Mouse (Mus musculus): ENCODE data around the gene Rad51ap1. TPM values are rescaled to one million over a fixed set of nuclear protein-coding genes. Genes with fewer than 3 reads are reported as not detected.

Rad51ap1 gene
- total and polyA plus RNA-seq, 3 experiments = 30.0 to 84.1 (median 79.1) TPM

DNA sequence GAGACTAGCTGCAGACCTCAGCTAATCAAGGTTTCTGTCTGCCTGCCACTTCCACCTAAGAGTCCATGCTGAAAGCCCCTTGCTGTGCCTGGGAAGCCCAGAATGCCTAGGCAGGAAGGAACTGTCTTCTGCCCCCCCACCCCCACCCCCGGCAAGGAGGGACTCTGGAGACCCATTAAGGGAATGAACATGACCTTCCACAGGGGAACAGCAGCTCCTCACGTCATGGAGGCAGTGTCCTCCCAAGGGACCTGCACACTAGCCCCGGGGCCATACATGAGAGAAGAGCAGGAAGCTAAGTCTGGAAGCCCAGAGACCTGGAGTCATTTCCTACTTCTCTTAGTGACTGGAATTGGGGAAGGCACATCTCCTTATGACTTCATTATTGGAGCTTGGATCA, 31.5 kb downstream of the Rad51ap1 start:
- Histone ChIP-seq H3K4me2 (ENCODE audit: insufficient read depth, low read depth, poor library complexity, severe bottlenecking) (peak overlapping the region; percentile 80), H3K27me3 (replicated peaks) (no peaks in the 10 kb centered on the region), H3K4me3 (replicated peaks in 1 of 3; ENCODE audit: low read depth in 2 of 3, low read length in 2 of 3, poor library complexity in 1 of 3) (peak overlapping the region; percentile 30 to 74 (median 59)), H3K9me3 (replicated peaks; ENCODE audit: low read length) (no peaks in the 10 kb centered on the region), H3K27ac (ENCODE audit: insufficient read depth, low read depth) (peak overlapping the region; percentile 53), H3K36me3 (replicated peaks in 1 of 2; ENCODE audit: control insufficient read depth in 1 of 2, insufficient read depth in 1 of 2, low read length in 1 of 2) (no peaks in the 10 kb centered on the region), H3K4me1 (ENCODE audit: control insufficient read depth in 1 of 2, insufficient read depth in 2 of 2) (peaks cover 12 to 34% of the 10 kb centered on the region in 2 experiments; a peak in 3 of 4 replicates), H3K9ac (ENCODE audit: insufficient read depth, low read depth) (no peak overlapping the region; the same call in 1 of the 2 replicates), H3K79me2 (replicated peaks; ENCODE audit: control insufficient read depth, extremely low read depth, insufficient read depth, poor library complexity, severe bottlenecking) (0 out of 2 replicates have a peak, but pooled peaks cover 4% of the 10 kb centered on the region)
- DNase-seq (ENCODE audit: extremely low read depth) = peak; percentile 56
- in situ Hi-C loops (cut with MboI; ENCODE audit: low pct_ligation_motif_present, low pct_unique_long_range_greater_than_20kb, low sequenced_read_pairs) = no loop called here
- dilution Hi-C loops (cut with MboI; ENCODE audit: extremely low pct_ligation_motif_present, extremely low pct_unique_long_range_greater_than_20kb, low sequenced_read_pairs) = no loop called here
- no peak for TF ChIP-seq USF1 (IDR thresholded peaks at IDR 0.05; ENCODE audit: low read depth, low read length)
- TF ChIP-seq IRF4 (IDR thresholded peaks at IDR 0.05; ENCODE audit: low read depth, low read length) = no peak
- TF ChIP-seq NRF1 (IDR thresholded peaks at IDR 0.05; ENCODE audit: low read depth, low read length) = no peak
- no peak for TF ChIP-seq JUND (conservative IDR thresholded peaks at IDR 0.05; ENCODE audit: low read depth, low read length)
- no peak for TF ChIP-seq CHD2 (IDR thresholded peaks at IDR 0.05; ENCODE audit: low read length)
- no peak for TF ChIP-seq E2F4 (IDR thresholded peaks at IDR 0.05; ENCODE audit: insufficient replicate concordance, low read depth, low read length)
- no peak for TF ChIP-seq PAX5 (IDR thresholded peaks at IDR 0.05; ENCODE audit: low read length)
- no peak for TF ChIP-seq RAD21 (IDR thresholded peaks at IDR 0.05; ENCODE audit: low read depth, low read length)
- TF ChIP-seq ZNF384 (IDR thresholded peaks at IDR 0.05; ENCODE audit: low read depth, low read length) = no peak
- no peak for TF ChIP-seq ETS1 (conservative IDR thresholded peaks at IDR 0.05; ENCODE audit: low read depth, low read length)
- no peak; the same call in 1 of the 2 replicates for TF ChIP-seq SIN3A (IDR thresholded peaks at IDR 0.05; ENCODE audit: low read length)
- no peak for TF ChIP-seq NELFE (IDR thresholded peaks at IDR 0.05; ENCODE audit: low read depth, low read length)
- no peak for TF ChIP-seq EP300 (IDR thresholded peaks at IDR 0.05; ENCODE audit: low read length)
- no peak for TF ChIP-seq MAFK (IDR thresholded peaks at IDR 0.05; ENCODE audit: insufficient replicate concordance, low read length)
- no peak for TF ChIP-seq MAX (IDR thresholded peaks at IDR 0.05; ENCODE audit: low read length)
- no peak for TF ChIP-seq UBTF (IDR thresholded peaks at IDR 0.05; ENCODE audit: low read depth, low read length)
- no peak for TF ChIP-seq RCOR1 (conservative IDR thresholded peaks at IDR 0.05; ENCODE audit: low read depth, low read length)
- TF ChIP-seq ZKSCAN1 (IDR thresholded peaks at IDR 0.05; ENCODE audit: borderline replicate concordance, low read depth, low read length) = no peak
- TF ChIP-seq MXI1 (IDR thresholded peaks at IDR 0.05; ENCODE audit: low read depth, low read length) = no peak
- TF ChIP-seq GABPA (IDR thresholded peaks at IDR 0.05; ENCODE audit: insufficient replicate concordance, low read depth, low read length) = no peak

DNA sequence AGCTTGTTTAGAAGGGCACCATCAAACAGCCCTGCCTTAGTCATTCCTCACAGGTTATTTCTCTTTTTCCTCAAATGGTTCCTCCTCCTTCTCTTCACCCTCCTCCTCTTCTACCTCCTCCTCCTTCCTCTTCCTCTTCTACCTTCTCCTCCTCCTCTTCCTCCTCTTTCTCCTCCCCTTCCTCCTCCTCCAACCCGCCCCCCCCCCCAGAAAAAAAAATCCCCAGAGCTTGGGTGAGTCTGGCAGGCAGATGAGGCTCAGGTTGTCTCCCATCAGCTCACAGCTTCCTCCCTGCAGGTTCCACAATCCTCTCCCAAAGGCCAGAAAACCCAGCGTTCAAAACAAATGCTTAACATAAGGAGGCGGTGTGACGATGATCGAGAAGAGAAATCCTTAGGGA, 32.0 kb downstream of the Rad51ap1 start:
- H3K27ac ChIP-seq (ENCODE audit: insufficient read depth, low read depth) = peak overlapping the region; percentile 72
- H3K27me3 ChIP-seq (replicated peaks) = no peaks in the 10 kb centered on the region
- H3K9me3 ChIP-seq (replicated peaks; ENCODE audit: low read length) = no peaks in the 10 kb centered on the region
- peak overlapping the region; percentile 59 to 81 (median 74) for H3K4me3 ChIP-seq (replicated peaks in 1 of 3; ENCODE audit: low read depth in 2 of 3, low read length in 2 of 3, poor library complexity in 1 of 3)
- H3K4me1 ChIP-seq (ENCODE audit: control insufficient read depth in 1 of 2, insufficient read depth in 2 of 2) = peaks cover 12 to 34% of the 10 kb centered on the region in 2 experiments; a peak in 3 of 4 replicates
- dilution Hi-C loops (cut with MboI; ENCODE audit: extremely low pct_ligation_motif_present, extremely low pct_unique_long_range_greater_than_20kb, low sequenced_read_pairs) = no loop called here
- no peaks in the 10 kb centered on the region for H3K36me3 ChIP-seq (replicated peaks in 1 of 2; ENCODE audit: control insufficient read depth in 1 of 2, insufficient read depth in 1 of 2, low read length in 1 of 2)
- peak overlapping the region; percentile 81 for H3K9ac ChIP-seq (ENCODE audit: insufficient read depth, low read depth)
- in situ Hi-C loops (cut with MboI; ENCODE audit: low pct_ligation_motif_present, low pct_unique_long_range_greater_than_20kb, low sequenced_read_pairs) = no loop called here
- 0 out of 2 replicates have a peak, but pooled peaks cover 4% of the 10 kb centered on the region for H3K79me2 ChIP-seq (replicated peaks; ENCODE audit: control insufficient read depth, extremely low read depth, insufficient read depth, poor library complexity, severe bottlenecking)
- peak; percentile 72 for DNase-seq (ENCODE audit: extremely low read depth)
- H3K4me2 ChIP-seq (ENCODE audit: insufficient read depth, low read depth, poor library complexity, severe bottlenecking) = peak overlapping the region; percentile 80
- TF ChIP-seq NELFE (IDR thresholded peaks at IDR 0.05; ENCODE audit: low read depth, low read length) (peak; percentile 80), MAFK (IDR thresholded peaks at IDR 0.05; ENCODE audit: insufficient replicate concordance, low read length) (no peak), CHD1 (IDR thresholded peaks at IDR 0.05; ENCODE audit: low read depth, low read length) (peak; percentile 35; the same call in 1 of the 2 replicates), CHD2 (IDR thresholded peaks at IDR 0.05; ENCODE audit: low read length) (no peak), RAD21 (IDR thresholded peaks at IDR 0.05; ENCODE audit: low read depth, low read length) (no peak), EP300 (IDR thresholded peaks at IDR 0.05; ENCODE audit: low read length) (peak; percentile 5; the same call in 1 of the 2 replicates), PAX5 (IDR thresholded peaks at IDR 0.05; ENCODE audit: low read length) (no peak), ZKSCAN1 (IDR thresholded peaks at IDR 0.05; ENCODE audit: borderline replicate concordance, low read depth, low read length) (no peak), ZC3H11A (IDR thresholded peaks at IDR 0.05; ENCODE audit: low read depth, low read length) (no peak), TCF12 (IDR thresholded peaks at IDR 0.05; ENCODE audit: low read depth, low read length) (0 out of 2 replicates have a peak, but pooled peaks have one; percentile 33), MAZ (IDR thresholded peaks at IDR 0.05; ENCODE audit: low read depth, low read length) (peak; percentile 89), JUND (conservative IDR thresholded peaks at IDR 0.05; ENCODE audit: low read depth, low read length) (no peak), USF2 (conservative IDR thresholded peaks at IDR 0.05; ENCODE audit: low read depth, low read length) (no peak), CTCF (conservative IDR thresholded peaks at IDR 0.05 in 1 of 2, IDR thresholded peaks at IDR 0.05 in 1 of 2; ENCODE audit: low read depth in 2 of 2, low read length in 2 of 2) (no peak), MXI1 (IDR thresholded peaks at IDR 0.05; ENCODE audit: low read depth, low read length) (peak; percentile 23; the same call in 1 of the 2 replicates), MYC (IDR thresholded peaks at IDR 0.05; ENCODE audit: low read depth, low read length) (no peak), RCOR1 (conservative IDR thresholded peaks at IDR 0.05; ENCODE audit: low read depth, low read length) (no peak), ZMIZ1 (IDR thresholded peaks at IDR 0.05; ENCODE audit: low read depth, low read length) (no peak; the same call in 1 of the 2 replicates), ELF1 (IDR thresholded peaks at IDR 0.05; ENCODE audit: low read depth, low read length) (peak; percentile 73), MEF2A (IDR thresholded peaks at IDR 0.05; ENCODE audit: borderline replicate concordance, low read depth, low read length) (peak; percentile 13; the same call in 1 of the 2 replicates)

All from CH12.LX (cell line).